Mouse (Mus musculus) C2C12 (cell line): ENCODE data around the gene Ccdc96.

Experiments used
- CEBPB ChIP-seq: IDR thresholded peaks from one replicate; pipeline ENCODE4 v1.6.1; 2011; ENCODE audit warnings: low read depth, mild to moderate bottlenecking, control low read depth, moderate library complexity
- CTCF ChIP-seq: IDR thresholded peaks from one replicate; pipeline ENCODE4 v1.5.1; 2011; ENCODE audit not compliant: control insufficient read depth, insufficient read depth, insufficient read length
- MAX ChIP-seq: IDR thresholded peaks from one replicate; pipeline ENCODE4 v1.6.1; 2011; ENCODE audit warnings: mild to moderate bottlenecking, control low read depth

DNA sequence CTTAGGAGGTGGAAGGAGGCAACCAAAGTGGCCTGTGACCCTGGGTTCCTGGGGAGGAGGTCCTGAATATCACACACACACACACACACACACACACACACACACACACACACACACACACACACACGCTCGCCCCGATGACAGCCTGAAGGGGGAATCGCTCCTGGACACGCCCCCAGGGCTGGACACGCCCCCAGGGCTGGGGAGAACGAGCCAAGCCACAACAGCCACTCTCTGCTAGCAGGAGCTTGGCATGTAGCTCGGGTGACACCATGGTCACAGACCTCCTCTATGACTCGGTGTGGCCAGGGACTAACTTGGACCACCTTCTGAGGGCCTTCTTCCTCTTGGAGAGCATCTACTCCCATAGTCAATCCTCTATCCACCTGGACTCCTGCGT is 33.3 kb upstream of the Ccdc96 start:
- TF ChIP-seq CTCF (no peak), CEBPB (no peak), MAX (no peak)
